Mouse (Mus musculus): Measurements from ENCODE around the gene Fstl3.

Fstl3 gene

DNA sequence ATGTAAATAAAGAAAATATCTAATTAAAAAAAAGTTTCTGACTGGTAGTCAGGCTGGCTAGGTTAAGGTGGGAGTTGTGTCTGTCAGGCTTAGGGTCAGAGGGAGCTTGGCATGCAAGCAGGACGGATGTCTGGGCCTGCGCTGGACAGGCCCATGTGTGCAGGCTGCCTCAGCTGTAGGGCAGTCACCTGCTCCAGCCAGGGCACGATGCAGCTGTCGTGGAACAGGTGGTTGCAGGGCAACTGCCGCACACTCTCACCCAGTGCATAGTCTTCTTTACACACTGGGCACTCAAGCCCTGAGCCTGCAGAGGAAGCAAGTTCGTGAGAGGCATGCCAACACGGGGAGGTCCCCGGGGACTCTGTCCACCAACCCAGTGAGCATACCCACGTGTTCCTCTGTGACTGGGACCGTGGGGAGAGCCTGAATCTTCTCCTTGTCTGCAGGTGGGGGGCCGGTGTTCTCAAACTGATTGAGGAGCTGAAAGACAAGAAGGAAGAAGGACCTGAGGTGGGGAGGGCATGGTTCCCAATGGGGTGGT, 16.4 kb upstream of the Fstl3 start:
- no peak for DNase-seq (ENCODE audit: extremely low read depth, low read depth, low spot score)

GRCm38 (mm10) chr10:79762875-79763274, 14.2 kb upstream of the Fstl3 start:
- no peak for DNase-seq (ENCODE audit: extremely low read depth, low read depth, low spot score)

- peak; percentile 56 for DNase-seq (ENCODE audit: extremely low read depth, low read depth, low spot score)
Measured at GRCm38 (mm10) chr10:79764234-79764633, 12.8 kb upstream of the Fstl3 start.

DNA sequence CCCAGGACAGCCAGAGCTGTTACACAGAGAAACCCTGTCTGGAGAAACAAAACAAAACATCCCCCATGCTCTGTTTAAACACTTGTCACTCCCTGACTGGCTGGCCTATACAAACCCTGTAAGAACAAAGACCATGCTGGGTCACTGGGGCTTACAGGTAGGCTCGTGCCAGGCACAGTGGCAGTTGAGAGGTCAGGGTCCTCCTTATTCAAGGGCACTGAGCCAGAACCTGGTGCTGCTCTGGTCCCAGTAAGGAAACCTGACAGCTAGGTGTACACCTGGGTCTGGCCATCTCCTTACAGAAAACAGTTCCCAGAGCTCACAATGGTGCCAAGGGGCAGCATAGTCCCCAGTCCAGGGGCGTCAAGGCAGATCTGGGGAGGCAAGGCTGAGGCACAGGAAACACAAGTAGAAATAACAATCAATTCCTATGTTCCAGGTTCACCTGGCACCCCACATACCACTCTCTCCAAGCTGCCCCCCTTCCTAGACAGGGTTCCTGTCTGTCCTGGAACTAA, 11.8 kb upstream of the Fstl3 start:
- DNase-seq (ENCODE audit: extremely low read depth, low read depth, low spot score): no peak

DNA sequence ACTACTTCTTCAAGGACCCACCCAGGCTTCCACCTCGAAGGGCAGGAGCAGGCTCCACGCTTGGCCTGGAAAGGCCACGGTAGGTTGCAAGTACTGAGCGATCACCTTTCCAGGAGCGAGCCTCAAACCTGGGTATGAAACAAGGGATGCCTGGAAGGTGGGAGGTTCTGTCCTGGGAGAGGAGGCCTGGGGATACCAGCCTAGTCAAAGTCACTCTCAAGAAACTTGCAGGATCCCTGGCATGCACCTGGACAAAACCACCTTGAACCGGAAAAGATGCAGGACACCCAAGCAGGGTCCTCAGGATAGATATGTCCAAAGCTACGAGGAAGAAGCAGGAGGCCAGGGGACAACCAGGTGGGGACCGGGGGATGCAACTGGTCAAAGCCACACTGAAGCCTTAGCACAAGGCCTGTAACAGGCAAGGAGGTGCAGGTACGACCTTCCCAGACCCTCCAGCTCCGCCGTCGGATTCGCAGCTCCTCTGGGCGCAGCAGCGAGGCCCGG, 11.0 kb upstream of the Fstl3 start:
- no peak for DNase-seq (ENCODE audit: extremely low read depth, low read depth, low spot score)

- peak; percentile 89 for DNase-seq (ENCODE audit: extremely low read depth, low read depth, low spot score)
Measured at GRCm38 (mm10) chr10:79766508-79767325, 10.4 kb upstream of the Fstl3 start, which contains the start of gene Rnf126. TSS of gene Rnf126 (minus strand) at chr10:79766952.

GRCm38 (mm10) chr10:79767372-79768244, 9.5 kb upstream of the Fstl3 start:
- peak; percentile 37 for DNase-seq (ENCODE audit: extremely low read depth, low read depth, low spot score)

- DNase-seq (ENCODE audit: extremely low read depth, low read depth, low spot score): no peak
Measured at GRCm38 (mm10) chr10:79768400-79768799, 8.7 kb upstream of the Fstl3 start.

DNA sequence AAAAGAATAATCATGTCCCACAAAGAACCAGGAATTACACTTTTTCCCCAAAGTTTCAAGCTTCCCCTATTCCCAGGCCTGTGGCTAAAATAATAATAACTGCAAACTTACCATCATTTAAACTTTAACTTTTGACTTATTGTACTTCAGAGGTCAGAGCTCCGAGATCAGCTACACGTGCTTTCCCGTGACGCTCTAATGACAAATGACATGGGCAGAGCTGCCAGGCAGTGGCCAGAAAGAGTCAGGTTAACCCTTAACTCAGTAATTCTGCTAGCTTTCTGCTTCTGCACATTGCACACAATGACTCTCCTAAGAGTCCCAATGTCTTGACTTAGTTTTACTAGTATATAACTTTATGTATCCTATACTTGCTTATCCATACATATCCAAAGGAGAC, 7.7 kb upstream of the Fstl3 start:
- no peak for DNase-seq (ENCODE audit: extremely low read depth, low read depth, low spot score)

DNA sequence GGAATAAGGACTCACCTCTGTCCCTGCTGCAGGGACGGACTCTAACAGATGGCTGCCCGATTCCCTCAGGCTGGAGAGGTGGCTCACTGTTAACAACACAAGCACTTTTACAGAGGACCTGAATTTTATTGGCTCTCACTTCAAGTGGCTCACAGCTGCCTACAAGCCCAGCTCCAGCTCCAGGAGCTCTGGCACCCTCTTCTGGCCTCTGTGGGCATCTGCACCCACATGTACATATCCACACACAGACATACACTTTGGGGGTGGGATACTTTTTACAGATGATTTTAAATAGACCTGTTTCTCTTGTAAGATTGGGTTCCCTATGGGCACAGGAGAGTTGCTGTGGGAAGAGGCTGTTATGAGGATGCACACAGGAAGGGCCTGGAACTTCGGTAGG, 4.8 kb upstream of the Fstl3 start:
- DNase-seq (ENCODE audit: extremely low read depth, low read depth, low spot score): no peak

DNA sequence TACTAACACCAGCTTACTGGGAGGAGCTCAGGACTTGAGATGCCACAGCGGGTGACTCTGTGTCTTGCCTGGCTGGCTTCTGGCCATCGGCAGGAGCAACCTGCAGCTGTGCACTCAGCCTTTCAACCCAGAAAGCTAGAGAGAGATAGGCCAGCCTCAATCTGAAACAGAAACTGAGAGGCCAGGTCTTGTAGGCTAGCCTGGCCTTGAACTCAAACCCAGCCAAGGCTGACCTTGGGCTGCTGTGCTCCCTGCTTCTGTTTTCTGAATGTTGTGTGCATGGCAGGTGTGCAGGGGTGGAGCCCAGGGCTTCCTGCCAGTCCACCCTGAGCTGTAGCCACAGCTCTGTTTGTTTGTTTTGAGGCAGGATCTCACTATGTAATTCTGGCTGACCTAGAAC, 3.9 kb upstream of the Fstl3 start:
- DNase-seq (ENCODE audit: extremely low read depth, low read depth, low spot score): no peak

GRCm38 (mm10) chr10:79774486-79775279, 2.4 kb upstream of the Fstl3 start:
- no peak for DNase-seq (ENCODE audit: extremely low read depth, low read depth, low spot score)

- no peak for DNase-seq (ENCODE audit: extremely low read depth, low read depth, low spot score)
Measured at GRCm38 (mm10) chr10:79778006-79778405, 934 bp downstream of the Fstl3 start.

DNA sequence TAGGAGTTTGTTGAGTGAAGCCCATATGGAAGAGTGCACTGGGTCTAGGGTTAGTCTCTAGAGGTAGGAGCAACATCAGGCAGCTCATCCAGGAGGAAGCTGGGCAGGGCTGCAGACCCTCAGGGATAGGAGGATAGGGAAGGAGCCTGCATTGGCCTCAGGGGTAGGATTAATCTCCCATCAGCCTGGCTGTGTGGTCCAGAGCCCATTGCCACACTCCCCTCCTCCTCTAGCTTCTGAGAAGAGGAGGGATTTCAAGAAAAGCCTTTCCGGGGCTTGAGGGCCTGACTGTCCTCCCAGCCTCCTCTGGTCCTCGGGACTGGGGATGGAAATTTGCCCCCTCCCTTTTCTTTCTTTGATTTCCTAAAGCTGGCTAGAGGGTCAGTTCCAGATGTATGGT, 2.1 kb downstream of the Fstl3 start:
- DNase-seq (ENCODE audit: extremely low read depth, low read depth, low spot score): no peak

DNA sequence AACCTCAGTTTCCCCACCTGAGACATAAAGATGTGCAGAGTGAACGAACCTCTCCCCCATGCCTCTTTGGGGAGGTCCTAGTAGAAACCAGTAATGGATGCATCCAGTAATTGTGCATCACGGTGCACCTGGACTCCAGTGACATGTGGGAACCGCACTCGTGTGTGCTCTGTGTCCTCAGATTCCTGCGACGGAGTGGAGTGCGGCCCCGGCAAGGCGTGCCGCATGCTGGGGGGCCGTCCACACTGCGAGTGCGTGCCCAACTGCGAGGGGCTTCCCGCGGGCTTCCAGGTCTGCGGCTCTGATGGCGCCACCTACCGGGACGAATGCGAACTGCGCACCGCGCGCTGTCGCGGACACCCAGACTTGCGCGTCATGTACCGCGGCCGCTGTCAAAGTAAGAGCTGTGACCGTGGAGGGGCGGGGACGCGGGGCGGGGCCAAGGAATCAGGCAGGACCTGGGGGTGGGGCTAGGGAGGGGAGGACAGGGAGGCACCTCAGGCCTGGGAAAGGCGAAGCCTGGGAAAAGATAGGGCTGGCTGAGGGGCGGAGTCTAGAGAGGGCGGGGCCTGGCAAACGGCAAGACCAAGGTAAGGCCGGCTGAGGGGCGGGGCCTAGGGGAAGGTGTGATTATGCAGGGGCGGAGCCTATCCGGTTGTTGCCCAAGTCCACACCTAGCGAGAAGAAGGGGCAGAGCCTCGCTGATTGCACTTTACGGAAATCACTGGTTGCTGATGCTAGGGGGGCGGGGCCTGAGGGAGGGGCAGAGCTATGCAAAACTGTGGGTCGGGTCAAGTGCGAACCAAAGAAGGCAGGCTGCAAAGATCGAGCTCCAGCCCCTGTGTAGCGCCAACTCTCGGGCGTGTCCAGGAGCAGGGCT, 3.0 kb downstream of the Fstl3 start:
- DNase-seq (ENCODE audit: extremely low read depth, low read depth, low spot score): peak; percentile 93

DNA sequence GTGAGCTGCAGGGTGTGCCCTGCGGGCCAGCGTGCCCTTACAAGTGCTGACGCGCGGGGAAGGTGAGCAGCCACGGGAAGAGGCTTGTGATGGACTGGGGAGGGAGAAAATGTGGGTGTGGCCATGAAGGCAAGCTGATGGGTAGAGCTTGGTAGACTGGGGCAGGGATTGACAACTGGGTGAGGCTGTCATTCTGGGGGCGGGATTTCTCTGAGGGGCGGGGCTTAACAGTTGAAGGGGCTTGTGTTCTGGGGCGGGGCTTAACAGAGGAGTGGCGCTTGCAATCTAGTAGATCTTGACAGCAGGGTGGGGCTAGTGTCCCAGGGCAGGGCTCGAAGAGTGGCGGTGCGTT, 3.6 kb downstream of the Fstl3 start:
- no peak for DNase-seq (ENCODE audit: extremely low read depth, low read depth, low spot score)

DNA sequence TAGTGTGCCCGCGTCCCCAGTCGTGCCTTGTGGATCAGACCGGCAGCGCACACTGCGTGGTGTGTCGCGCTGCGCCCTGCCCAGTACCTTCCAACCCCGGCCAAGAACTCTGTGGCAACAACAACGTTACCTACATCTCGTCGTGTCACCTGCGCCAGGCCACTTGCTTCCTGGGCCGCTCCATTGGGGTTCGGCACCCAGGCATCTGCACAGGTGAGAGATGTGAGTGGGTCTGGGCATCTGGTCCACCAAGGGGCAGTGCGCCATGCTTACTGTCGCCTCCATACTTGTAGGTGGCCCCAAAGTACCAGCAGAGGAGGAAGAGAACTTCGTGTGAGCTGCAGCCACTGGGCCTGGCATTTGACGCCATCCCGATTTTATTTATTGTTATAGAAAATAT, 4.1 kb downstream of the Fstl3 start:
- no peak for DNase-seq (ENCODE audit: extremely low read depth, low read depth, low spot score)

DNA sequence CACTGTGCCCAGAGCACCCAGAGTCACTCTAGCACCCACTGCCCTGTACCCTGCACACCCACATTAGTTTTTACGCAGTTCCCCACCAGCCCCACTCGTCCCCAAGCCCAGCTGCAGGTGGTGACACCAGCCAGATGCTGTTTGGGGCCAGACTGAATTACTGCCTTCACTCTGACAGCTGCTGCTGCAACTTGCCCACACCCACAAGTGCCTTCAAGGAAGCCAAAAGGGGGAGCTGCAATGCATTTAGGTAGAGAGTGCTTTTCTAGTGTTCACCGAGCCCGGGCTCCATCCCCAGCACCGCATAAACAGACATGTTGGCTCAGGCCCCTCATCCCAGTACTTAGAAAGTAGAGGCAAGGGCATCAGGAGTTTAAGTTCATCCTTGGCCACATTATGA, 4.9 kb downstream of the Fstl3 start:
- DNase-seq (ENCODE audit: extremely low read depth, low read depth, low spot score): no peak

GRCm38 (mm10) chr10:79783050-79783449, 6.0 kb downstream of the Fstl3 start:
- no peak for DNase-seq (ENCODE audit: extremely low read depth, low read depth, low spot score)

Data from fat pad, adult 2 months (tissue).